Mouse (Mus musculus) erythroblast, embryonic 14.5 days (primary cell): Measurements from ENCODE around the gene Gnat1.

ENCODE experiments used
- GATA1 ChIP-seq: IDR thresholded peaks from 2 replicates; pipeline ENCODE4 v1.6.1; 2012; ENCODE audit warnings: low read length, inconsistent platforms, mixed read lengths
- TAL1 ChIP-seq: IDR thresholded peaks from 3 replicates; pipeline ENCODE4 v1.6.1; 2012; ENCODE audit warnings: low read length, inconsistent platforms, mixed read lengths

DNA sequence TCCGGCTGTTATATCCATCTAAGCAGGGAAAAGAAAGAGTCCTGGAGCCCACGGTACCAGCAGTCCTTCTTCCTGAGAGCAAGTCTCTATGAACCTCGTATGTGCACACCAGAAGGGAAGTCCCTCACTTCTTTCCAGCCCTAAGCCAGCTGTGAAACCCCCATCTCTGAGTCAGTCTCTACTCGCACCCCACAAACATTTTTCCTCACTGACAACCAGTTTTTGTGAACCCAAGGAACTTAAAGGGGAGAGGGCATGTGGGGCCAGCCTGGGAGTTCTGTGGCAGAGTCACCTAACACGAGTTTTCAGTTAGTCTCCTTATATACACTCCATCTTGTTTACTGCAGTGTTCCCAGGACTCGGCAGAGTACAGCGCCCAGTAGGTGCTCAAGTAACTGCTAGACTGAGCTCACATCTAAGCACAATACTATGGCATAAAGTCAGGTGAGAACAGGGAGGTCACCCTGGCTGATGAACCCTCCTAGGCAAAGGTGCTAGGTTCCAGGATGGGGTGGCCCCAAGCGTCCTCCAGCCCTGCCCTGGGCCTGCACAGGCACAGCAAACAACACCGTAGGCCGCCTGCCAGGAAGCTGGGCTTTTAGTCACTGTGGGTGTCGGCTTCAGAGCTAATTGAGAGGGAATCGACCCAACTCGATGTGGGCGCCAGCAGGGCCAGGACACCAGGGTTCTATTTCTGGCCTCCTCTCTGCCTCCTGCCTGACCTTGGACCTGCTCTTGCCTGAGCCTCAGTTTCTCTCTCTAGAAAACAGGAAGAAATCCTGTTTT lies 24.0 kb upstream of the Gnat1 start:
- no peak for TF ChIP-seq GATA1
- TF ChIP-seq TAL1 = no peak
